Comparison of ENCODE assay signal across 19 mouse cellular contexts in genomic region chrX:93301798-93302197, GRCm38 (mm10). TPM values are rescaled to one million over a fixed set of nuclear protein-coding genes. Genes with fewer than 3 reads are reported as not detected.
"Had no signal": no experiment of that assay in that cellular context is flagged by ENCODE, and none has a peak within 500 bp of the region (broad histone marks: within the 10 kb centered on the region; RNA-seq: fewer than 3 reads in every experiment).

No protein-coding gene starts in this region.

- H3K4me2 ChIP-seq: limb, embryonic 12.5 days; liver, embryonic 15.5 days; neural tube, embryonic 12.5 days; stomach, embryonic 15.5 days had no signal

- H3K36me3 ChIP-seq: limb, embryonic 12.5 days; liver, embryonic 15.5 days; neural tube, embryonic 12.5 days; stomach, embryonic 15.5 days had no signal

- H3K27ac ChIP-seq: kidney, postnatal 0 days; limb, embryonic 12.5 days; liver, embryonic 15.5 days; neural tube, embryonic 12.5 days; stomach, embryonic 15.5 days had no signal

- H3K4me1 ChIP-seq: limb, embryonic 12.5 days; liver, embryonic 15.5 days had no signal

- H3K9ac ChIP-seq: limb, embryonic 12.5 days; liver, embryonic 15.5 days; neural tube, embryonic 12.5 days; stomach, embryonic 15.5 days had no signal

- H3K4me3 ChIP-seq: limb, embryonic 12.5 days; liver, embryonic 15.5 days; neural tube, embryonic 12.5 days; stomach, embryonic 15.5 days had no signal

- ATAC-seq: lung, postnatal 0 days had no signal

- H3K9me3 ChIP-seq: limb, embryonic 12.5 days; liver, embryonic 15.5 days; neural tube, embryonic 12.5 days; stomach, embryonic 15.5 days had no signal

- DNase-seq: kidney, adult 9 months; kidney, postnatal 36 days; layer of hippocampus, adult 9-11 months; liver; lung, adult 2 months; lung, postnatal 36 days; right cerebral cortex, postnatal 14 days; thymus, adult 2 months; thymus, postnatal 36 days had no signal

RNA-seq across cellular contexts. Expression of gene Arx, which starts 15.6 kb away (rescaled TPM):
- total RNA-seq: megakaryocyte progenitor cell, adult 5-6 weeks; monocyte, adult 5-6 weeks; neutrophil, adult 5-6 weeks had no signal
- polyA plus RNA-seq: lung, postnatal 0 days; spleen, adult 2 months; thymus, adult 2 months had no signal
